Mouse (Mus musculus) embryonic fibroblast, embryonic 13.5 days (primary cell): ENCODE measurements at regions not wholly inside any gene's neighbourhood (a gene's known extent, or its start where the extent isn't known, plus 50 kb on each side); places are given as distances from the start of the nearest gene placed in this dataset.

Source experiments
- CTCF ChIP-seq: IDR thresholded peaks from 2 replicates; pipeline ENCODE4 v1.5.1; 2011; ENCODE audit warnings: mild to moderate bottlenecking, control low read depth, low read length, moderate library complexity, borderline replicate concordance; ENCODE audit not compliant: insufficient read depth
- POLR2A ChIP-seq: IDR thresholded peaks from 2 replicates; pipeline ENCODE4 v1.6.1; 2011; ENCODE audit warnings: low read depth, mild to moderate bottlenecking, control low read depth, low read length, moderate library complexity

DNA sequence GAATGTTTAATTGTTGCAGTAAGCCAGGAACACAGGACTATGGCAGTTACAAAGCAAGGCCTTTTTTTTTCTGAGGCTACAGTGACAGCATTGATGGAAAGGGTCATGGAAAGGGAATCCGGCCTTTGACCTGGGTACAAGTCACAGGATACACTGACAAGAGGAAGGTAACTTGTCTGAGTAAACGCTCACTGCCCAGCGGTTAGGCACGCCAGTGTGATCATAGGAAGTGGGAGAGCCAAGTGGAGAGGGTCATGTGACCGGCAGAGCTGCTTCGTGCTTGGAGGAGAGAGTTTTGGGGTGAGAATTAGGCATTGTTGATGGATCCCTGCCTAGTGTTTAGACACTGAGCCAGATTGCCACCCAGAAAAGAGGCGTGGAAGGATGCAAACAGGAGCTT lies 327.9 kb downstream of the Etnk1 start:
- no peak for TF ChIP-seq POLR2A
- no peak for TF ChIP-seq CTCF
